Mouse (Mus musculus): ENCODE results near the gene Serpinb9e.
"Not testable (repeated sequence)": the region's sequence is repeated elsewhere in the genome, so short reads cannot be mapped to it uniquely, and the experiment has no call there.

The Serpinb9e gene

GRCm38 (mm10) chr13:33249312-33249711 lies at the start of gene Serpinb9e:
Gene Serpinb9e, plus strand, starts transcription at chr13:33249612.
- DNase-seq (ENCODE audit: low read depth, low spot score) = not testable (repeated sequence)

- DNase-seq (ENCODE audit: low read depth, low spot score) = no peak
Measured at GRCm38 (mm10) chr13:33199740-33200139, 49.7 kb upstream of the Serpinb9e start.

- DNase-seq (ENCODE audit: low read depth, low spot score) = not testable (repeated sequence)
Measured at GRCm38 (mm10) chr13:33308631-33309030, 59.2 kb downstream of the Serpinb9e start.

Measured in embryo, embryonic 11.5 days (tissue).